1 mouse cellular context compared by ENCODE assay signal in genomic region chr4:148164002-148164439, GRCm38 (mm10).
TF ChIP-seq lines count a peak whose summit lies in the region.

No protein-coding gene starts in this region.

TF ChIP-seq in CH12.LX, 34 proteins besides CTCF, POLR2A, EP300 and RAD21 (continued from another document):
- no peak for TF ChIP-seq SIN3A (IDR thresholded peaks at IDR 0.05; ENCODE audit: low read length)
